Mouse (Mus musculus) heart, postnatal 0 days (tissue): ENCODE results near the gene Myo1g.

Source experiments
- CTCF ChIP-seq: IDR thresholded peaks from 2 replicates; pipeline ENCODE4 v1.5.1; 2016; ENCODE audit warnings: antibody characterized with exemption, control low read depth, low read depth
- EP300 ChIP-seq: IDR thresholded peaks from 2 replicates; pipeline ENCODE4 v1.6.1; 2016; ENCODE audit warnings: antibody characterized with exemption, low read depth

DNA sequence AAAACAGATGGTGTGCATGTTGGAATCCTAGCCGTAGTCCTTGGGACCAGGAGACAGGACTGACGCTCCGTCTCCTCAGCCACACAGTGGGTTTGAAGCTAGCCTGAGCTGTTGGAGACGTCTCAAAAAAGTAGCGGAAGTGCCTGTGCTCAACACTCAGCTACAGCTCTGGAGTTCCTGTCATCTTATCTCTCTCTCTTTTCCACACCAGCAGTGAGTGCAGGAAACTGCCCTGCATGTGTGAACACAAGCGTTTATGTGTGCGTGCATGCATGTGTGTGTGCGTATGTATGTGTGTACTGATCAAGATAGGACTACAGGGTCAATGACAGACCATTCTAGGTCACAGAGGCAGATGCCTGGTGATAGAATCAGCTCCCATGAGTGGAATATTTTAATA is 47.2 kb upstream of the Myo1g start:
- no peak for TF ChIP-seq CTCF
- no peak for TF ChIP-seq EP300
